Comparison of ENCODE assay signal across 15 mouse cellular contexts in genomic region chr1:25824626-25825025, GRCm38 (mm10). TPM values are rescaled to one million over a fixed set of nuclear protein-coding genes. Genes with fewer than 3 reads are reported as not detected.
DNase-seq lines count a peak whose midpoint lies in the region; ATAC-seq and TF ChIP-seq lines count a peak whose summit lies in the region.
"Had no signal": no experiment of that assay in that cellular context is flagged by ENCODE, and none has a peak within 500 bp of the region (broad histone marks: within the 10 kb centered on the region; RNA-seq: fewer than 3 reads in every experiment).

No protein-coding gene starts in this region.

- H3K36me3 ChIP-seq in hindbrain, embryonic 13.5 days, result no peaks in the 10 kb centered on the region
- H3K36me3 ChIP-seq in hindbrain, embryonic 11.5 days (ENCODE audit: control insufficient read depth, insufficient read depth, low read length), result no peaks in the 10 kb centered on the region
- H3K36me3 ChIP-seq in midbrain, postnatal 0 days (ENCODE audit: insufficient read depth, low read length), result no peaks in the 10 kb centered on the region
- H3K36me3 ChIP-seq: heart, embryonic 15.5 days; liver, embryonic 12.5 days had no signal

- no peak for DNase-seq in hindbrain, embryonic 11.5 days (ENCODE audit: low spot score)
- DNase-seq in cerebellum, postnatal 10 days, result peak; percentile 65 to 79
- peak; percentile 23 to 45 for DNase-seq in layer of hippocampus, adult 8-10 months (ENCODE audit: low spot score in 2 of 2)
- peak; percentile 63 for DNase-seq in midbrain, postnatal 0 days (ENCODE audit: low spot score)
- no peak for DNase-seq in adrenal gland, postnatal 36 days
- no peak for DNase-seq in thymus, adult 18-20 months
- DNase-seq: gastrocnemius, postnatal 36 days; lung, postnatal 36 days had no signal

- peak overlapping the region; percentile 2; the same call in 1 of the 2 replicates for H3K9ac ChIP-seq in hindbrain, embryonic 13.5 days
- no peak overlapping the region for H3K9ac ChIP-seq in hindbrain, embryonic 11.5 days (ENCODE audit: low read depth, low read length)
- H3K9ac ChIP-seq in midbrain, postnatal 0 days (replicated peaks; ENCODE audit: low read length, poor library complexity, severe bottlenecking), result peak overlapping the region; percentile 40
- H3K9ac ChIP-seq: heart, embryonic 15.5 days; liver, embryonic 12.5 days had no signal

- peak; percentile 12; the same call in 1 of the 2 replicates for TF ChIP-seq CTCF in midbrain, postnatal 0 days (IDR thresholded peaks at IDR 0.05)

- peaks cover 47% of the 10 kb centered on the region for H3K4me1 ChIP-seq in hindbrain, embryonic 13.5 days (replicated peaks)
- no peaks in the 10 kb centered on the region for H3K4me1 ChIP-seq in hindbrain, embryonic 11.5 days (replicated peaks; ENCODE audit: control insufficient read depth, insufficient read depth, low read length)
- peaks cover 9% of the 10 kb centered on the region; the same call in 1 of the 2 replicates for H3K4me1 ChIP-seq in midbrain, postnatal 0 days (ENCODE audit: insufficient read depth, low read length)
- H3K4me1 ChIP-seq: heart, embryonic 15.5 days; liver, embryonic 12.5 days had no signal

- peak overlapping the region; percentile 72 for H3K4me3 ChIP-seq in hindbrain, embryonic 13.5 days
- no peak overlapping the region for H3K4me3 ChIP-seq in hindbrain, embryonic 11.5 days (ENCODE audit: low read depth, low read length)
- H3K4me3 ChIP-seq in midbrain, postnatal 0 days (ENCODE audit: low read depth, low read length), result peak overlapping the region; percentile 67
- H3K4me3 ChIP-seq: heart, embryonic 15.5 days; liver, embryonic 12.5 days had no signal

- peak; percentile 18; the same call in 1 of the 2 replicates for ATAC-seq in hindbrain, embryonic 13.5 days (ENCODE audit: low FRiP score)
- no peak for ATAC-seq in hindbrain, embryonic 11.5 days (ENCODE audit: low FRiP score)
- no peak for ATAC-seq in midbrain, postnatal 0 days (ENCODE audit: low FRiP score)
- no peak for ATAC-seq in megakaryocyte-erythroid progenitor cell, adult 5-6 weeks (replicated peaks; ENCODE audit: low FRiP score, low TSS enrichment, poor library complexity, severe bottlenecking)
- ATAC-seq: intestine, postnatal 0 days; liver, embryonic 12.5 days had no signal

- WGBS in hindbrain, embryonic 13.5 days, result 30% methylated on average over 4 of the region's 4 CpGs
- 38% methylated on average over 4 of the region's 4 CpGs for WGBS in hindbrain, embryonic 11.5 days
- WGBS in midbrain, postnatal 0 days, result 19% methylated on average over 4 of the region's 4 CpGs

- 0 out of 2 replicates have a peak overlapping the region, but pooled peaks have one; percentile 0 for H3K27ac ChIP-seq in hindbrain, embryonic 13.5 days
- no peak overlapping the region for H3K27ac ChIP-seq in hindbrain, embryonic 11.5 days (ENCODE audit: low read depth, low read length)
- H3K27ac ChIP-seq in midbrain, postnatal 0 days (ENCODE audit: low read depth, low read length), result peak overlapping the region; percentile 39
- H3K27ac ChIP-seq: heart, embryonic 15.5 days; liver, embryonic 12.5 days had no signal

- peak overlapping the region; percentile 67 for H3K4me2 ChIP-seq in hindbrain, embryonic 13.5 days
- H3K4me2 ChIP-seq in hindbrain, embryonic 11.5 days (replicated peaks; ENCODE audit: low read depth, low read length), result no peak overlapping the region
- H3K4me2 ChIP-seq in midbrain, postnatal 0 days (ENCODE audit: low read depth, low read length, poor library complexity, severe bottlenecking), result peak overlapping the region; percentile 54
- H3K4me2 ChIP-seq: heart, embryonic 15.5 days; liver, embryonic 12.5 days had no signal

- no peaks in the 10 kb centered on the region for H3K27me3 ChIP-seq in hindbrain, embryonic 13.5 days
- H3K27me3 ChIP-seq in hindbrain, embryonic 11.5 days (ENCODE audit: control insufficient read depth, insufficient read depth, low read length), result no peaks in the 10 kb centered on the region
- no peaks in the 10 kb centered on the region for H3K27me3 ChIP-seq in midbrain, postnatal 0 days (ENCODE audit: insufficient read depth, low read length)

- H3K9me3 ChIP-seq in hindbrain, embryonic 13.5 days, result no peaks in the 10 kb centered on the region
- no peaks in the 10 kb centered on the region for H3K9me3 ChIP-seq in hindbrain, embryonic 11.5 days (ENCODE audit: control insufficient read depth, low read length)
- no peaks in the 10 kb centered on the region for H3K9me3 ChIP-seq in midbrain, postnatal 0 days (ENCODE audit: low read length)
- H3K9me3 ChIP-seq: heart, embryonic 15.5 days; liver, embryonic 12.5 days had no signal

RNA-seq across cellular contexts. Expression of gene Adgrb3, which starts 4.9 kb away (rescaled TPM):
- polyA plus RNA-seq in hindbrain, embryonic 13.5 days (2015; fragmentation: Nextera tagmentation; extraction: Ambion mirVana), result 41.2 and 42.0 TPM in 2 replicates
- polyA plus RNA-seq in hindbrain, embryonic 11.5 days (2014; fragmentation: Nextera tagmentation; extraction: Ambion mirVana), result 12.7 and 14.8 TPM in 2 replicates
- total RNA-seq in layer of hippocampus, adult 8-10 months (2022), result 100 to 1,000 TPM; 101 to 114 (median 108) TPM
- 90.7 and 110 TPM in 2 replicates for total RNA-seq in midbrain, postnatal 0 days (2014; rRNA removed)
- polyA plus RNA-seq in midbrain, postnatal 0 days (2015; fragmentation: Nextera tagmentation; extraction: Ambion mirVana), result 54.6 and 55.8 TPM in 2 replicates
- 1 to 10 TPM in 1 of 2 experiments, under 1 TPM in 1; 0.63 to 1.3 TPM for total RNA-seq in adrenal gland, postnatal 36 days (2021)
- not detected in 2 replicates for total RNA-seq in megakaryocyte-erythroid progenitor cell, adult 5-6 weeks (2014; fragmentation: Nextera tagmentation)
- total RNA-seq in megakaryocyte-erythroid progenitor cell, adult 5-6 weeks (2017), result not detected in 2 replicates
- total RNA-seq: common myeloid progenitor, adult 5-6 weeks had no signal
- polyA plus RNA-seq: C2C12 had no signal

Comparison
In these comparisons a context has a peak if more than half of its experiments do, and no peak if none do; other contexts are left out.
1. DNase-seq: peak in cerebellum, postnatal 10 days (2 of 2), layer of hippocampus, adult 8-10 months (2 of 2) and midbrain, postnatal 0 days (single experiment); none in hindbrain, embryonic 11.5 days (single experiment), adrenal gland, postnatal 36 days (0 of 2) and thymus, adult 18-20 months (0 of 2).
2. RNA of gene Adgrb3, which starts 4.9 kb away (total RNA-seq): 101 to 114 TPM in layer of hippocampus, adult 8-10 months and 90.7 to 110 TPM in midbrain, postnatal 0 days; 0.63 to 1.3 TPM in adrenal gland, postnatal 36 days and not detected in megakaryocyte-erythroid progenitor cell, adult 5-6 weeks; every median in the first group is over 10 times any median in the second.